Mouse (Mus musculus) forebrain, embryonic 16.5 days (tissue): ENCODE results near the gene Snx29. TPM values are rescaled to one million over a fixed set of nuclear protein-coding genes. Genes with fewer than 3 reads are reported as not detected.

ENCODE experiments used
- ATAC-seq: fragments of 200-750 bp; cut with Nextera tagmentation; 2 replicates; pipeline ENCODE4 v1.8.0; 2017; ENCODE audit warnings: mild to moderate bottlenecking, moderate library complexity
- H3K27ac ChIP-seq: fragments of 300-500 bp; sonication (generic); 2 replicates; pipeline ENCODE4 v1.5.1; 2014; ENCODE audit warnings: low read length, control low read depth
- H3K27me3 ChIP-seq: fragments of 300-500 bp; sonication (generic); replicated peaks from 2 replicates; pipeline ENCODE4 v1.6.1; 2014; ENCODE audit warnings: low read length; ENCODE audit not compliant: control insufficient read depth, insufficient read depth
- H3K36me3 ChIP-seq: fragments of 300-500 bp; sonication (generic); 2 replicates; pipeline ENCODE4 v1.6.1; 2014; ENCODE audit not compliant: control insufficient read depth, insufficient read depth
- H3K4me1 ChIP-seq: fragments of 300-500 bp; sonication (generic); replicated peaks from 2 replicates; pipeline ENCODE4 v1.6.1; 2014; ENCODE audit warnings: low read length; ENCODE audit not compliant: control insufficient read depth, insufficient read depth
- H3K4me2 ChIP-seq: fragments of 300-500 bp; sonication (generic); 2 replicates; pipeline ENCODE4 v1.6.1; 2014; ENCODE audit warnings: mild to moderate bottlenecking, low read length, control low read depth
- H3K4me3 ChIP-seq: fragments of 300-500 bp; sonication (generic); replicated peaks from 2 replicates; pipeline ENCODE4 v1.5.1; 2014; ENCODE audit warnings: mild to moderate bottlenecking, low read length, control low read depth
- H3K9ac ChIP-seq: fragments of 300-500 bp; sonication (generic); replicated peaks from 2 replicates; pipeline ENCODE4 v1.6.1; 2014; ENCODE audit warnings: low read depth, low read length, control low read depth
- H3K9me3 ChIP-seq: fragments of 300-500 bp; sonication (generic); 2 replicates; pipeline ENCODE4 v1.6.1; 2016; ENCODE audit warnings: low read length; ENCODE audit not compliant: control insufficient read depth
- WGBS: fragments of 180-500 bp; shearing (Covaris S2); extraction: QIAGEN DNeasy Blood & Tissue Kit; methylation state at CpG from one replicate; pipeline ENCODE4 v1.1.7; 2014; 5-methylcytosine and 5-hydroxymethylcytosine counted together
- polyA plus RNA-seq: library from polyadenylated mRNA; unstranded; fragments of >200 nt; fragmentation: Nextera tagmentation; extraction: Ambion mirVana; gene quantifications from 2 replicates; pipeline ENCODE4 v1.2.1, GENCODE M21; 2015

Snx29 gene
- polyA plus RNA-seq, 1 experiment from 2014 or later = 18.5 TPM

DNA sequence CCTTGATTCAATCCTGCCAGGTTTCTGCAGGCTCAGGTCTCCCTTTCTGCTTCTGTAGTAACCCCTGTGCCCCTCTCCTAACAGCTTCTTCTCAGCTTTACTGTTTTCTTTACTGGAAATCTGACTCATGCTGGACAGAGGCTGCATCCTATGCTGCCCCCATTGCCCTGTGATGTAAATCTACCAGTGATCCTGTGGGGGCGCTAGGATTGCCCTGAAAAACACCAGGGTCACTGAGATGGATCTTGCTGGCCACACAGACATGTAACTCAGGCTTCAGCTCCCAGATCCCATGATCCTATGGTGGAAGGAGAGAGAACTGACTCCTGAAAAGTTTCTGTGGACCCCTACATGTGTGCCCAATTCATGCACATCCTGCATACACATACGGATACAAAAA is 73.9 kb downstream of the Snx29 start:
- Histone ChIP-seq H3K9ac (no peak overlapping the region), H3K4me2 (no peak overlapping the region), H3K27ac (no peak overlapping the region), H3K9me3 (no peaks in the 10 kb centered on the region), H3K4me1 (no peaks in the 10 kb centered on the region), H3K4me3 (no peak overlapping the region), H3K27me3 (no peaks in the 10 kb centered on the region), H3K36me3 (no peaks in the 10 kb centered on the region; the same call in 1 of the 2 replicates)
- ATAC-seq = no peak
- WGBS = 71% methylated on average over 2 of the region's 2 CpGs

DNA sequence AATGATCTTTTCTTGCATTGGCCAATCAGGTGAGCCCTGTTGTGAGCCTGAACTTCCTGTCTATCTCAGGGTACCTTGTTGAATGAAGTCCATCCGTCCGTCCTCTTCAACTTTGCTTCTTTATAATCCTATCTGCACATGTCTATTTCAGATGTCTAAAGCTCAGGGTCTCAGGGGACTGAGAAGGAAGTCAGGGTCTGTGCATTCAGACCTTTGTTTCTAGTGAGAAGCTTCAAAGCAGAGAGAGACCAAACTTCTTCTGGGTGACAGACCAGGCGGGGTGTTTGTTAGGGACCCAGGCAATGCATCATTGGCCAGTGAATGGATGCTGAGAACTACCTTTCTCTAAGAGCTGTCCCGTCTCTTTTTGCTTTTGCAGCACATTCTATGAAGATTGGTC is 76.7 kb downstream of the Snx29 start:
- Histone ChIP-seq H3K9ac (no peak overlapping the region), H3K27ac (no peak overlapping the region), H3K4me1 (no peaks in the 10 kb centered on the region), H3K27me3 (no peaks in the 10 kb centered on the region), H3K4me2 (no peak overlapping the region), H3K9me3 (no peaks in the 10 kb centered on the region), H3K36me3 (peaks cover 2% of the 10 kb centered on the region; the same call in 1 of the 2 replicates), H3K4me3 (no peak overlapping the region)
- no peak for ATAC-seq
- WGBS = 82% methylated on average over 4 of the region's 4 CpGs

- no peaks in the 10 kb centered on the region for H3K4me1 ChIP-seq
- no peak overlapping the region for H3K4me3 ChIP-seq
- no peak overlapping the region for H3K27ac ChIP-seq
- H3K9me3 ChIP-seq = no peaks in the 10 kb centered on the region
- no peak overlapping the region for H3K9ac ChIP-seq
- H3K27me3 ChIP-seq = no peaks in the 10 kb centered on the region
- ATAC-seq = no peak
- 95% methylated on average over 6 of the region's 6 CpGs for whole genome bisulfite sequencing
- no peak overlapping the region for H3K4me2 ChIP-seq
- H3K36me3 ChIP-seq = peaks cover 2% of the 10 kb centered on the region; the same call in 1 of the 2 replicates
Measured at GRCm38 (mm10) chr16:11399845-11400565, 77.3 kb downstream of the Snx29 start.

DNA sequence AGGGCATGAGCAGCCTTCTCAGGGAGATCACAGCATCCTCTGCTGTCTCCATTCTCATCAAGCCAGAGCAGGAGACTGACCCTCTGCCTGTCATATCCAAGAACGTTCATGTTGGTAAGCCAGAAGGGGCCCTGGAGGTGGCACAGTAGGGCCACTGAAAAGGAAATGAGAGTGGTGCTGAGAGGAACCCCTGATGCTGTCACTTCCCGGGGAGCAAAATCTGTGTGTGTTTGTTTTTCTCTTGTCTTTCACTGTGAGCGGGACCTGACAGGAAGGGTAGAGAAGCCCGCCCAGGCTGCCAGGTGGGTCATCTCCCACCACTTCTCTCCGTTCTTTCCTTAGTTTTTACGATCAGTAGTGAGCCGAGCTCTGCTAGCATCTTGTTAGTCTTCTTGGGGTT is 78.2 kb downstream of the Snx29 start:
- WGBS = 83% methylated on average over 7 of the region's 7 CpGs
- Histone ChIP-seq H3K9ac (no peak overlapping the region), H3K4me2 (no peak overlapping the region), H3K27me3 (no peaks in the 10 kb centered on the region), H3K27ac (no peak overlapping the region), H3K4me3 (no peak overlapping the region), H3K36me3 (peaks cover 2% of the 10 kb centered on the region; the same call in 1 of the 2 replicates), H3K4me1 (no peaks in the 10 kb centered on the region), H3K9me3 (no peaks in the 10 kb centered on the region)
- ATAC-seq = no peak

GRCm38 (mm10) chr16:11405193-11405592 is 82.5 kb downstream of the Snx29 start:
- H3K4me1 ChIP-seq = no peaks in the 10 kb centered on the region
- ATAC-seq = no peak
- no peaks in the 10 kb centered on the region for H3K27me3 ChIP-seq
- H3K4me2 ChIP-seq = no peak overlapping the region
- H3K4me3 ChIP-seq = no peak overlapping the region
- H3K9ac ChIP-seq = no peak overlapping the region
- H3K27ac ChIP-seq = no peak overlapping the region
- 81% methylated on average over 3 of the region's 3 CpGs for whole genome bisulfite sequencing
- H3K9me3 ChIP-seq = no peaks in the 10 kb centered on the region
- H3K36me3 ChIP-seq = 0 out of 2 replicates have a peak, but pooled peaks cover 2% of the 10 kb centered on the region

GRCm38 (mm10) chr16:11406201-11406600 is 83.5 kb downstream of the Snx29 start:
- Histone ChIP-seq H3K4me3 (no peak overlapping the region), H3K9ac (no peak overlapping the region), H3K27me3 (no peaks in the 10 kb centered on the region), H3K9me3 (no peaks in the 10 kb centered on the region), H3K4me2 (no peak overlapping the region), H3K27ac (no peak overlapping the region), H3K36me3 (0 out of 2 replicates have a peak, but pooled peaks cover 2% of the 10 kb centered on the region), H3K4me1 (no peaks in the 10 kb centered on the region)
- no peak for ATAC-seq
- WGBS = 97% methylated on average over 5 of the region's 5 CpGs

DNA sequence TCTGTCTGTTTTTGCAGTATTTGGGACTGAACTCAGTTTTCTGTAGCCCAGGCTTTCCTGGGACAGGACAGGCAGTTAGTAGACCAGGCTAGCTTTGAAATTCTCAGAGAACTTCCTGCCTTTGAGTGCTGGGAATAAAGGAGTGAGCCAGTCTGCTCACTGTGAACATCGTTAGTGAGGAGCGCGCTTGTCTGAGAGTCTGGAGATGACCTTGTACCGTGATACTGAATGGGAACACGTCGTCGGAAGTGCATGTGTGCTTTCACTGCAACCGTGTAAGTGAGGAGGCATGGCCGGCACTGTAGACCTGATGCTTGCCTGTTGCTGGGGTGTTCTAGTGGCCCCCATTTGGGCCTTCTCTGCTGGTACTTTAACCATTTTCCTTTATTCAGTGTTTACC is 83.9 kb downstream of the Snx29 start:
- 65% methylated on average over 9 of the region's 9 CpGs for WGBS

DNA sequence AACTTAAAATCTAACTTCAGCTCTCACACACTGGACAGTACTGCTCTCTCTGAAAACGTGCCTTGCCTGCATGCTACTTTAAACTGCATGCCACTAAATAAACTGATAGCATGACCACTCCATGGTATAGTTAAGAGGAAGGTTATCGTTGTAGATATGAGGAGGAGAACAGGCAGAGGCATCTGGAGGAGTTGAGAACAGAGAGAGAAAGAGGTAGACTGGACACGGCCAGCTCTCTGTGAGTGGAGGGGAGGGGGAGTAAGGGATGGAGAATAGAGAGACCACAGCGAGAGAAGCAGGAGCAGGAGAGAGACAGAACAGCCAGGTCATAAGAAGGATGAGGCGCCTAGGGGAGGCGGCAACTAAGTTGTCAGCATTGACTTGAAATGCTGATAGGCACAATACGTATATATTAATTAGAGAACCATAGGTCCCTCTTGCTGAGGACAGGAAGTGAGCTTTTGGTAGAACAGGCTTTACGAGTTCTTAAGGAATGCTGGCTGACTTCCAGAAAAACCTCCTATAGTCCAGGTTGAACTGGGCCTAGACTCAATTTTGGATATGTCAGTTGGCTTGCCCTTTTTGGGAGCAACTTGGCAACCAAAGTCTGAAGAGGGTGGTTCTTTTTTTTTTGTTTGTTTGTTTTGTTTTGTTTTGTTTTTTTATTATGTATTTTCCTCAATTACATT is 85.4 kb downstream of the Snx29 start:
- H3K27me3 ChIP-seq = no peaks in the 10 kb centered on the region
- no peak overlapping the region for H3K9ac ChIP-seq
- H3K27ac ChIP-seq = no peak overlapping the region
- H3K4me2 ChIP-seq = no peak overlapping the region
- H3K4me1 ChIP-seq = no peaks in the 10 kb centered on the region
- no peak overlapping the region for H3K4me3 ChIP-seq
- no peaks in the 10 kb centered on the region for H3K9me3 ChIP-seq
- H3K36me3 ChIP-seq = 0 out of 2 replicates have a peak, but pooled peaks cover 2% of the 10 kb centered on the region
- WGBS = 82% methylated on average over 8 of the region's 8 CpGs
- ATAC-seq = no peak

More for the DNA sequence above, 83.9 kb downstream of the Snx29 start:
- 0 out of 2 replicates have a peak, but pooled peaks cover 2% of the 10 kb centered on the region for H3K36me3 ChIP-seq
- H3K9me3 ChIP-seq = no peaks in the 10 kb centered on the region
- H3K4me2 ChIP-seq = no peak overlapping the region
- no peak overlapping the region for H3K9ac ChIP-seq
- H3K27ac ChIP-seq = no peak overlapping the region
- H3K4me1 ChIP-seq = no peaks in the 10 kb centered on the region
- H3K27me3 ChIP-seq = no peaks in the 10 kb centered on the region
- no peak for ATAC-seq
- H3K4me3 ChIP-seq = no peak overlapping the region

GRCm38 (mm10) chr16:11408726-11409125 is 86.0 kb downstream of the Snx29 start:
- H3K36me3 ChIP-seq = 0 out of 2 replicates have a peak, but pooled peaks cover 2% of the 10 kb centered on the region
- 89% methylated on average over 4 of the region's 4 CpGs for WGBS
- no peak overlapping the region for H3K4me2 ChIP-seq
- H3K9me3 ChIP-seq = no peaks in the 10 kb centered on the region
- H3K27me3 ChIP-seq = no peaks in the 10 kb centered on the region
- no peak for ATAC-seq
- no peaks in the 10 kb centered on the region for H3K4me1 ChIP-seq
- H3K27ac ChIP-seq = no peak overlapping the region
- H3K9ac ChIP-seq = no peak overlapping the region
- H3K4me3 ChIP-seq = no peak overlapping the region
